Mouse (Mus musculus) neural tube, embryonic 15.5 days (tissue): ENCODE data around the gene Rcan2. TPM values are rescaled to one million over a fixed set of nuclear protein-coding genes. Genes with fewer than 3 reads are reported as not detected.

Experiments used
- ATAC-seq: fragments of 200-750 bp; cut with Nextera tagmentation; 2 replicates; pipeline ENCODE4 v1.8.0; 2017; ENCODE audit warnings: mild to moderate bottlenecking, moderate TSS enrichment, moderate library complexity; ENCODE audit not compliant: low FRiP score
- H3K27ac ChIP-seq: fragments of 300-500 bp; sonication (generic); replicated peaks from 2 replicates; pipeline ENCODE4 v1.5.1; 2015; ENCODE audit warnings: mild to moderate bottlenecking, inconsistent platforms
- H3K27me3 ChIP-seq: fragments of 300-500 bp; sonication (generic); replicated peaks from 2 replicates; pipeline ENCODE4 v1.6.1; 2015; ENCODE audit warnings: inconsistent platforms
- H3K36me3 ChIP-seq: fragments of 300-500 bp; sonication (generic); 2 replicates; pipeline ENCODE4 v1.6.1; 2015; ENCODE audit warnings: inconsistent platforms
- H3K4me1 ChIP-seq: fragments of 300-500 bp; sonication (generic); 2 replicates; pipeline ENCODE4 v1.6.1; 2015; ENCODE audit warnings: inconsistent platforms
- H3K4me2 ChIP-seq: fragments of 300-500 bp; sonication (generic); 2 replicates; pipeline ENCODE4 v1.6.1; 2015; ENCODE audit warnings: inconsistent platforms, mild to moderate bottlenecking, moderate library complexity
- H3K4me3 ChIP-seq: fragments of 300-500 bp; sonication (generic); replicated peaks from 2 replicates; pipeline ENCODE4 v1.5.1; 2015; ENCODE audit warnings: mild to moderate bottlenecking, inconsistent platforms
- H3K9ac ChIP-seq: fragments of 300-500 bp; sonication (generic); replicated peaks from 2 replicates; pipeline ENCODE4 v1.6.1; 2015; ENCODE audit warnings: mild to moderate bottlenecking, inconsistent platforms
- H3K9me3 ChIP-seq: fragments of 300-500 bp; sonication (generic); replicated peaks from 2 replicates; pipeline ENCODE4 v1.6.1; 2016; ENCODE audit warnings: inconsistent platforms
- WGBS: fragments of 180-500 bp; shearing (Covaris S2); methylation state at CpG from one replicate; pipeline ENCODE4 v1.1.7; 2015; ENCODE audit warnings: mixed read lengths; 5-methylcytosine and 5-hydroxymethylcytosine counted together
- polyA plus RNA-seq: library from polyadenylated mRNA; unstranded; fragments of >200 nt; fragmentation: Nextera tagmentation; extraction: Ambion mirVana; gene quantifications from 2 replicates; pipeline ENCODE4 v1.2.1, GENCODE M21; 2015

Rcan2 gene
- polyA plus RNA-seq, 1 experiment from 2014 or later = 139 TPM

DNA sequence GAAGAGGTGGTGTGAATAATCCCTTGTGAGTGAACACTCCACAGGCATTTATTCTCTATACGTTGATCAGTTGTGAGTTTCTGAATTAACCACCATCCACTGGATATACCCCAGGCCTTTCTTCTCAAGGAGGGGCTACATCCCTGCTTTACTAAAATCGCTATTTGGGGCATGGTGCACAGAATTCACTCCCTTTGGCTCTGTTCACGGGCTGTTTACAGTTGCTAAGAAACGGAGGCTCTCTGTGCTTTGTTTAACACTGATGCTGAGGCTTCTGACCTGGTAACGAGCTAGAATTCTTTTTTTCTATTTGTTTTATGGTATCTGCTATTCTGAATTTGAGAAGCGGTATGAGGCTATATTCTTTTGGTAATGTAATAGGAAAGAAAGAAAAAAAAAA lies 224.8 kb downstream of the Rcan2 start:
- WGBS = 20% methylated on average over 6 of the region's 6 CpGs
- no peaks in the 10 kb centered on the region for H3K9me3 ChIP-seq
- H3K4me2 ChIP-seq = no peak overlapping the region
- H3K9ac ChIP-seq = no peak overlapping the region
- no peaks in the 10 kb centered on the region for H3K27me3 ChIP-seq
- peaks cover 21% of the 10 kb centered on the region for H3K4me1 ChIP-seq
- no peaks in the 10 kb centered on the region for H3K36me3 ChIP-seq
- no peak overlapping the region for H3K4me3 ChIP-seq
- peak overlapping the region; percentile 78 for H3K27ac ChIP-seq
- ATAC-seq = peak; percentile 60

DNA sequence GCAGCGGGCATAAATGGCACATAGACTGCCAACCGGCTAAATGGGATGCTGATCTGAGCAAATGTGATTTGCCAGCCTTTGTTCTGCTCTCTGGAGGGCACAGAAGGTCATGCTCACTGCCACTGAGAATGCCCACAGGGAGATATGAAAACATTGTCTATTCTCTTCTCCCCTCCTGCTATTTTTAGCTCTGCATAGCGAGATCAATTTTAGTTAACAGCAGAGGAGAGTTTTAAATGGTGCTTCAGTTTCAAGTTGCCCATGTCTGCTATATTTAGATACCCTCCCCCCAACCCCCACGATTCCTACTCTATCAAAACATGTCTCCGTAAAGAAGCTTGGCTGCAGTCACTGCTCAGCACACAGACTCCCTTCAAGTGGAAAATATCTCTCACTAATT lies 225.2 kb downstream of the Rcan2 start:
- Histone ChIP-seq H3K36me3 (no peaks in the 10 kb centered on the region), H3K4me3 (no peak overlapping the region), H3K4me2 (no peak overlapping the region), H3K4me1 (peaks cover 21% of the 10 kb centered on the region), H3K9ac (no peak overlapping the region), H3K9me3 (no peaks in the 10 kb centered on the region), H3K27ac (peak overlapping the region; percentile 78), H3K27me3 (no peaks in the 10 kb centered on the region)
- peak; percentile 74 for ATAC-seq
- 10% methylated on average over 5 of the region's 5 CpGs for WGBS

DNA sequence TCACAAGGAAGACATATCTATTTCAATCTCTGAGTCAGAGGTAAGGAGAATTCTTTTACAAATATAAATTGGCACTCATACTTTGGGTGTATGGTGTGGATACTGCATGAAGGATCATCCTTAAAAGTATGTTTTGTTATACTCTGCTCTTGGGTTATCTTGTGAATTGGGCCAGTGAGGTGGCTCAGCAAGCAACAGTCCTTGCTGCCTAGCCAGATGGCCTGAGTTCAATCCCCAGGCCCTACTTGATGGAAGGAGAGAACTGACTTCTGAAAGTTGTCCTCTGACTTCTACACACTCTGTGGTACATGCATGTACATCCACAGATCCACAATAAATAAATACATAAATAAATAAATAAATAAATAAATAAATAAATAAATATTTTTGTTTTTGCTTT lies 225.6 kb downstream of the Rcan2 start:
- no peaks in the 10 kb centered on the region for H3K9me3 ChIP-seq
- ATAC-seq = no peak
- H3K4me1 ChIP-seq = peaks cover 21% of the 10 kb centered on the region
- no peak overlapping the region for H3K4me3 ChIP-seq
- H3K36me3 ChIP-seq = no peaks in the 10 kb centered on the region
- H3K9ac ChIP-seq = no peak overlapping the region
- H3K4me2 ChIP-seq = no peak overlapping the region
- H3K27me3 ChIP-seq = no peaks in the 10 kb centered on the region
- peak overlapping the region; percentile 78; the same call in 1 of the 2 replicates for H3K27ac ChIP-seq

DNA sequence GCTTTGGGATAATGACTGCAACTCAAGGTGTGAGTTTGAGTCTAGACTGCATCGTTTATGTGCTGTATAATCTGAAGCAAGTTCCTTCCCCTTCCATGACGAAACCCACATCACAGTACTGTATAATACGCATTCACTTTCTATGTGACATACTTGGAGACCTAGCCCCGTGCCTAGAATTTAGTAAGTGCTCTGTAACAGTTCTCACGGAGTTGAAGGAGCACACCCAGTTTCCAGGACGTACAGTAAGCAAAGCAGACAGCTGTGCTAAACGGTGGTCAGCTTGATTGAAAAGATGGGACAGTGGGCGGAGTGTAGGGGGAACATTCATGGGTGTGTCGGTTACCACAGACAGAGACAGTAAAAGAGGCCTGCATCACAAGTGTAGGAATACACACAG lies 226.2 kb downstream of the Rcan2 start:
- 92% methylated on average over 9 of the region's 9 CpGs for WGBS
- Histone ChIP-seq H3K27me3 (no peaks in the 10 kb centered on the region), H3K36me3 (no peaks in the 10 kb centered on the region), H3K9ac (no peak overlapping the region), H3K4me1 (peaks cover 21% of the 10 kb centered on the region), H3K27ac (no peak overlapping the region), H3K9me3 (no peaks in the 10 kb centered on the region), H3K4me2 (no peak overlapping the region), H3K4me3 (no peak overlapping the region)
- no peak for ATAC-seq

DNA sequence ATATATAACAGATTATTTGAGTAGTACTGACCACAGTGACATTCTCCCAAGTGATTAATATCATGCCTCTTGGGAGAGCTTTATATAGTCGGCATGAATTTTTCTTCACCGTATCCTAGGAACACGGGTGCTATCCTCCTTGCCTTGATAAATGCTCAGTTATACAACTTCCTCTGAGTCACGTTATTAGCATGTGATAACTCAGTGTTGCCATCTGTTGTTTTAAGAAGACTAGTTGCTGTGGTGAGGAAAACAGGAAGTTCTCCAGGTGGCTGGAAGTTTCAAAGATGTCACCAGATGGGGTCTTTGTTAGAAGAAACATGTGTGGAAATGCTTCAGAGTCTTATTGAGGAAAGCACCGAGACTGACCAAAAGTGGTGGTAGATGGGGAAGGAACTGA lies 228.5 kb downstream of the Rcan2 start:
- no peak overlapping the region for H3K9ac ChIP-seq
- WGBS = 61% methylated on average over 5 of the region's 5 CpGs
- H3K27ac ChIP-seq = no peak overlapping the region
- no peak for ATAC-seq
- no peak overlapping the region for H3K4me3 ChIP-seq
- no peaks in the 10 kb centered on the region for H3K27me3 ChIP-seq
- no peaks in the 10 kb centered on the region for H3K9me3 ChIP-seq
- peaks cover 21% of the 10 kb centered on the region for H3K4me1 ChIP-seq
- H3K4me2 ChIP-seq = no peak overlapping the region
- no peaks in the 10 kb centered on the region for H3K36me3 ChIP-seq

DNA sequence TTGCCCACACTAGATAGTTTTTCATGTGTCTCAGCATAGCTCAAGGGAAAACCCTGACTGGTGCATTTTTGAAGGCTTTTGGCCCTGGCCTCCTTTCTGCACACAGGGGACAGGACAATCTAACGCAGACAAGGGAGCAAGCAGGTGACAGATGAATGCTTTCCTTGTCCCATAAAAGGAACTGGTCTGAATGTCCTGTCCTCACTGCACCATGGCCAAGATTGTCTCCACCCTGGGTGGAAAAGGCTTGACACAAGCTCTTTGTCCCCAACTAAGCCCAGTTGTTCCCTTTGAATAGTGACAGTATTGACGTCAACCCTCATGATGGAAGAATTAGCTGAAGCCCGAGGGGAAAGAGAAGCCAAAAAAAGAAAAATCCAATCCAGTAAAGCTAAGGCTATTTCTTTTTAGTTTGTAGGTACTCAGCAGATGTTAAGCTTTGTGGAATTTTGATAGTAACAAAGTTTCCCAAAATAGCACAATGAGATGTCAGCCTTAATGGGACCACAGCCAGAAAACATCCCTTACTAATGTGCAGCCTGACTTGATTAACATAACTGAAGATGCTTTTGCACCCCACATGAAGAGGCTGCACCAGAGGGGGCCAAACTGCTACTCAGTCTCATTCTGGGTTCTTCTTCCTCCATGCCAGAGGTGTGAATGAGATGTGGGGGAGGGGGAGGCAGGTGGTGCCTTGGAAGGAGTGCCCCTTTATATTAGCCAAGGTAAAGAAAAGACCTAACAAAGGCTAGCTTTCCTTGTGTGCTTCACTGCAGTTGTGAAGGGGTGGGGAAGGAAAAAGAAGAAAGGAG lies 229.8 kb downstream of the Rcan2 start:
- peaks cover 16% of the 10 kb centered on the region for H3K4me1 ChIP-seq
- H3K9ac ChIP-seq = no peak overlapping the region
- H3K36me3 ChIP-seq = no peaks in the 10 kb centered on the region
- H3K27me3 ChIP-seq = no peaks in the 10 kb centered on the region
- no peak for ATAC-seq
- 49% methylated on average over 3 of the region's 3 CpGs for WGBS
- H3K27ac ChIP-seq = no peak overlapping the region
- no peak overlapping the region for H3K4me3 ChIP-seq
- no peaks in the 10 kb centered on the region for H3K9me3 ChIP-seq
- no peak overlapping the region for H3K4me2 ChIP-seq

DNA sequence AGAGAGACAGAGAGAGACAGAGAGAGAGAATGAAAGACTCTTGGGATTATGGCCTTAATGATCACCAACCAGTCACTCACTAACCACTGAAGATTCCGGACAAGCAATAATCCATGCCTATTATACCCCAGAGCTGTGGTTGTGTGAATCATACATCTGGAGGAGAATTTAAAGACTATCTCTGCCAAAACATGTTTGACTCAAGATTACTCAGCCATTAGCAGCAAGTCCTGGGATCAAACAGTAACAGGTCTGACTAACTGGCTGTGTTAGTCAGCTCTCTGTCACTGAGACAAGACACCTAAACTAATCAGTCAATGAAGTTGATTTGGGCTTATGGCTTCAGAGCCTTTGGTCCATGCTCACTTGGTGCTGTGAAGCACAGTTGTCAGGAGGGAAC lies 233.9 kb downstream of the Rcan2 start:
- H3K9me3 ChIP-seq = no peaks in the 10 kb centered on the region
- H3K4me2 ChIP-seq = no peak overlapping the region
- no peaks in the 10 kb centered on the region for H3K27me3 ChIP-seq
- 96% methylated on average over 1 of the region's 1 CpGs for WGBS
- H3K36me3 ChIP-seq = no peaks in the 10 kb centered on the region
- no peak overlapping the region for H3K27ac ChIP-seq
- 0 out of 2 replicates have a peak, but pooled peaks cover 4% of the 10 kb centered on the region for H3K4me1 ChIP-seq
- H3K9ac ChIP-seq = no peak overlapping the region
- no peak for ATAC-seq
- no peak overlapping the region for H3K4me3 ChIP-seq

DNA sequence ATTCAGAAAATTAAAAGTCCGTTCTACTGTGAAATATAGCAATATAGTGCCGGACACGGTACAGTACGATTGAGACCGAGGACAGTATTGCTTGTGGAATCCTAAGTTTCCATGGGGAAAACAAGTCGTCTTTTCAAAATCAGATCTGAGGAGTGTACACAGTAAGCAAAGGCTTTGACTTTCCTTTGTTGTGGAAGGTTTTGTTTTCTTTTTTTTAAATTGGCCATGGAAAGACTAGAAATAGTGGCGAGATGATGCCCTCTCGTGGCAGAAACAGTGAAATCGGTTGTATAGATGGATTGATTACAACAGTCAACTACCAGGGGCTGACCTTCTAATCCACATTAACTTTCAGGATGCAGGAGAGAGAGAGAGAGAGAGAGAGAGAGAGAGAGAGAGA lies 237.5 kb downstream of the Rcan2 start:
- Histone ChIP-seq H3K27ac (no peak overlapping the region), H3K4me3 (no peak overlapping the region), H3K27me3 (no peaks in the 10 kb centered on the region), H3K9me3 (no peaks in the 10 kb centered on the region), H3K9ac (no peak overlapping the region), H3K36me3 (no peaks in the 10 kb centered on the region), H3K4me1 (no peaks in the 10 kb centered on the region), H3K4me2 (no peak overlapping the region)
- ATAC-seq = no peak; the same call in 1 of the 2 replicates
- WGBS = 54% methylated on average over 9 of the region's 9 CpGs

DNA sequence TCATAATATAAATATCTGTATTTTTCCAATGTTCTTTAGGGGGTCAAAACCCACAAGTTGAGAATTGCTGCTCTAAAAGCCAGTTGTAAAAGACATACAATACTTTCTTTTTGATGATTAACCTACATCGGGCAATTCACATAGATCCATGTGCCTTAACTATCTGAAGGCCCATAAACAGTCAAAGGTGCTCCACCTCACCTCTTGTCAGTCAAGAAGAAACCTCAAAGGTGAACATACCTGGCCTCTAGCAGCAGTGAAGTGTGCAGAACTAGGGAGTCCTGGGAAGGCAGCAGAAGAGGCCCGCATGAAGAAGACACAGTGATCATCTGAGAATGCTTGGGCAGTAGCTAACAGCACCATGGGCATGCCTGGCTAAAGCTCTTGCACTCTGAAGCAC lies 239.3 kb downstream of the Rcan2 start:
- Histone ChIP-seq H3K4me3 (no peak overlapping the region), H3K4me1 (no peaks in the 10 kb centered on the region), H3K27ac (no peak overlapping the region), H3K36me3 (no peaks in the 10 kb centered on the region), H3K4me2 (no peak overlapping the region), H3K27me3 (no peaks in the 10 kb centered on the region), H3K9me3 (no peaks in the 10 kb centered on the region), H3K9ac (no peak overlapping the region)
- no peak for ATAC-seq
- WGBS = 88% methylated on average over 2 of the region's 2 CpGs

DNA sequence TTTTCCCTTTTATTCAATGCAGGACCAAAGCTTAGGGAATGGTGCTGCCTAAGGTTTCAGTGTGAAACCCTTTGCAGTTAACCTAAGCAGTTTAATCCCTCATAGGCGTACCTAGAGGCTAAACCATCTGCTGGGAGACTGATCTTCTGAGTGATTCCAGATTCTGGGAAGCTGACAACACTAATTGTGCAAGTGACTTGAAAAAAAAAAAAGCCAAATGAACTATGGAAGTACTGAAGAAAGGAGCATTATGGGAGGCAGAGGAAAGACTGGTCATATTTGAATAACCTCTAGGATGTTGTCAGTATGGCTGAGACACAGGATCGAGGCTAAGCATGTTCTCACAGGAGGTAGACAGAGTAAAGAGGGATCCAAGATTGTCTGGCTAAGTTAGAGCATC lies 241.2 kb downstream of the Rcan2 start:
- Histone ChIP-seq H3K4me2 (no peak overlapping the region), H3K4me3 (no peak overlapping the region), H3K27me3 (no peaks in the 10 kb centered on the region), H3K9me3 (no peaks in the 10 kb centered on the region), H3K4me1 (no peaks in the 10 kb centered on the region), H3K27ac (no peak overlapping the region), H3K36me3 (no peaks in the 10 kb centered on the region), H3K9ac (no peak overlapping the region)
- whole genome bisulfite sequencing = 82% methylated on average over 2 of the region's 2 CpGs
- ATAC-seq = no peak

DNA sequence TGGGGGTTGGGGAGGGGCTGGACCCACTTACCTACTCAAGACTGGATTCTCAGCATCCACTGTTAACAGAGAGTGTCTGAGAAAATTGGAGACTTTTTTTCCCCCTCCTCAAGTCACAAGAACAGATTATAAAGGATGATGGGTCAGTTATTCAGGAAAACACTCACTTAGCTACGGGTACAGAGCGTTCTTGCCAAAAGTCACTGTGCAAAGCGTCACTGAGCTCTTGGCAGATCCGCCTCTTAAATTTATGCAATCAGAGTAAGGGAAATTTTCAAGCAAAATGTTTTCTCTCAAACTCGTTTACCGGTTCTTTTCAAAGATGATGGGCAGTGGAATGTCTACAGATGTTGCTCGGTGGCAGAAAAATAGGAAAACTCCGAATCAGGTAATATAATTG lies 241.7 kb downstream of the Rcan2 start:
- Histone ChIP-seq H3K27me3 (no peaks in the 10 kb centered on the region), H3K36me3 (no peaks in the 10 kb centered on the region), H3K4me3 (no peak overlapping the region), H3K4me1 (no peaks in the 10 kb centered on the region), H3K9me3 (no peaks in the 10 kb centered on the region), H3K27ac (no peak overlapping the region), H3K4me2 (no peak overlapping the region), H3K9ac (no peak overlapping the region)
- ATAC-seq = no peak
- WGBS = 87% methylated on average over 8 of the region's 8 CpGs

DNA sequence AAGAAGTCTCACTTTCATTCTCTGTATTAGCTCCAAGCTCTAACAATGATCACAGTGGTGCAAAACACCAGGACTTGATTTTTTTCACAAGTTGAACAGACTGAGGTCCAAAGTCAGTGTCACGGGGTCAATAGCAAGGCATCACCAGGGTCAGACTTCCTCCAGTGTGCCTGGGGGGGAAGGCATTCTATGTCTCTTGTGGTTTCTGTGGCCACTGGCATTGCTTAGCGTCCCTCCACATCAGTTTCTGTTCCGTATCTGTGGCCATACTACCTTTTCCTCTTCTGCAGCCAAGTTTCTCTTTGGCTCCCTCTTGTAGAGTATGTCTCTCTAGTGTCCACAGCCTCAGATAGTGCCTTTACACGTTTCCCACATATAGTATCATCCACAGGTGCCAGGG lies 252.3 kb downstream of the Rcan2 start:
- no peaks in the 10 kb centered on the region for H3K4me1 ChIP-seq
- ATAC-seq = no peak
- no peak overlapping the region for H3K9ac ChIP-seq
- H3K27ac ChIP-seq = no peak overlapping the region
- H3K9me3 ChIP-seq = no peaks in the 10 kb centered on the region
- H3K4me2 ChIP-seq = no peak overlapping the region
- H3K36me3 ChIP-seq = no peaks in the 10 kb centered on the region
- H3K4me3 ChIP-seq = no peak overlapping the region
- WGBS = 84% methylated on average over 4 of the region's 4 CpGs
- no peaks in the 10 kb centered on the region for H3K27me3 ChIP-seq
